Mouse (Mus musculus): ENCODE data around the gene Abhd14a.

- TF ChIP-seq TCF12 (IDR thresholded peaks at IDR 0.05; ENCODE audit: low read depth, low read length) (no peak), CTCF (IDR thresholded peaks at IDR 0.05 in 2 of 3, conservative IDR thresholded peaks at IDR 0.05 in 1 of 3; ENCODE audit: control insufficient read depth in 1 of 3, insufficient read depth in 1 of 3, low read depth in 2 of 3, low read length in 3 of 3, poor library complexity in 1 of 3, severe bottlenecking in 1 of 3) (no peak), POLR2A (IDR thresholded peaks at IDR 0.05; ENCODE audit: control insufficient read depth in 1 of 2, insufficient read depth in 1 of 2, low read depth in 1 of 2, low read length in 2 of 2, poor library complexity in 1 of 2) (no peak), HCFC1 (IDR thresholded peaks at IDR 0.05; ENCODE audit: low read depth, low read length) (no peak), CHD1 (IDR thresholded peaks at IDR 0.05; ENCODE audit: low read depth, low read length) (no peak), RAD21 (IDR thresholded peaks at IDR 0.05; ENCODE audit: low read depth, low read length) (no peak), SMC3 (IDR thresholded peaks at IDR 0.05; ENCODE audit: low read depth, low read length) (no peak), MAFK (IDR thresholded peaks at IDR 0.05; ENCODE audit: borderline replicate concordance, low read depth, low read length) (no peak), ETS1 (IDR thresholded peaks at IDR 0.05; ENCODE audit: low read depth, low read length) (no peak), MAZ (IDR thresholded peaks at IDR 0.05; ENCODE audit: low read depth, low read length) (no peak), ZMIZ1 (IDR thresholded peaks at IDR 0.05; ENCODE audit: low read depth, low read length) (no peak), CHD2 (IDR thresholded peaks at IDR 0.05; ENCODE audit: low read length) (no peak), RCOR1 (IDR thresholded peaks at IDR 0.05; ENCODE audit: low read depth, low read length) (no peak), KAT2A (conservative IDR thresholded peaks at IDR 0.05; ENCODE audit: low read depth, low read length) (no peak)
Measured at GRCm38 (mm10) chr9:106482578-106483115, 35.2 kb upstream of the Abhd14a start.

All from MEL (cell line).